Mouse (Mus musculus) lung, postnatal 0 days (tissue): ENCODE data around the gene Ndel1. TPM values are rescaled to one million over a fixed set of nuclear protein-coding genes. Genes with fewer than 3 reads are reported as not detected.
A peak's percentile ranks its signal among the peaks of the same experiment; 100 is the strongest.

Experiments
- ATAC-seq: fragments of 200-750 bp; cut with Nextera tagmentation; 2 replicates; pipeline ENCODE4 v1.8.0; 2017; ENCODE audit warnings: moderate library complexity
- DNase-seq: peaks from one replicate; pipeline ENCODE4 v3.0.0-alpha.2; 2016; ENCODE audit warnings: low spot score
- H3K27ac ChIP-seq: fragments of 300-500 bp; sonication (generic); 2 replicates; pipeline ENCODE4 v1.5.1; 2014; ENCODE audit warnings: antibody characterized with exemption, mild to moderate bottlenecking, low read length, mixed read lengths
- H3K27me3 ChIP-seq: fragments of 300-500 bp; sonication (generic); replicated peaks from 2 replicates; pipeline ENCODE4 v1.6.1; 2014; ENCODE audit warnings: low read length, mixed read lengths; ENCODE audit not compliant: insufficient read depth
- H3K36me3 ChIP-seq: fragments of 300-500 bp; sonication (generic); 2 replicates; pipeline ENCODE4 v1.6.1; 2014; ENCODE audit warnings: low read length, mixed read lengths; ENCODE audit not compliant: insufficient read depth
- H3K4me1 ChIP-seq: fragments of 300-500 bp; sonication (generic); 2 replicates; pipeline ENCODE4 v1.6.1; 2014; ENCODE audit warnings: antibody characterized with exemption, low read depth, low read length, mixed read lengths; ENCODE audit not compliant: insufficient read depth
- H3K4me2 ChIP-seq: fragments of 300-500 bp; sonication (generic); replicated peaks from 2 replicates; pipeline ENCODE4 v1.6.1; 2014; ENCODE audit warnings: low read depth, mild to moderate bottlenecking, low read length, moderate library complexity, mixed read lengths
- H3K4me3 ChIP-seq: fragments of 300-500 bp; sonication (generic); 2 replicates; pipeline ENCODE4 v1.5.1; 2014; ENCODE audit warnings: low read depth, low read length
- H3K9ac ChIP-seq: fragments of 300-500 bp; sonication (generic); replicated peaks from 2 replicates; pipeline ENCODE4 v1.6.1; 2014; ENCODE audit warnings: low read depth, mild to moderate bottlenecking
- H3K9me3 ChIP-seq: fragments of 300-500 bp; sonication (generic); 2 replicates; pipeline ENCODE4 v1.6.1; 2016; ENCODE audit warnings: low read length, mixed read lengths
- CTCF ChIP-seq: IDR thresholded peaks from 2 replicates; pipeline ENCODE4 v1.5.1; 2016; ENCODE audit warnings: antibody characterized with exemption, mild to moderate bottlenecking
- EP300 ChIP-seq: IDR thresholded peaks from 2 replicates; pipeline ENCODE4 v1.6.1; 2016; ENCODE audit warnings: antibody characterized with exemption, mild to moderate bottlenecking, control low read depth
- WGBS: fragments of 180-500 bp; shearing (Covaris S2); extraction: QIAGEN DNeasy Blood & Tissue Kit; methylation state at CpG from one replicate; pipeline ENCODE4 v1.1.7; 2014; 5-methylcytosine and 5-hydroxymethylcytosine counted together
- polyA plus RNA-seq: library from polyadenylated mRNA; unstranded; fragments of >200 nt; fragmentation: Nextera tagmentation; extraction: Ambion mirVana; gene quantifications from 2 replicates; pipeline ENCODE4 v1.2.1, GENCODE M21; 2015

Ndel1 gene
- polyA plus RNA-seq, 1 experiment from 2014 or later: 79.1 TPM

DNA sequence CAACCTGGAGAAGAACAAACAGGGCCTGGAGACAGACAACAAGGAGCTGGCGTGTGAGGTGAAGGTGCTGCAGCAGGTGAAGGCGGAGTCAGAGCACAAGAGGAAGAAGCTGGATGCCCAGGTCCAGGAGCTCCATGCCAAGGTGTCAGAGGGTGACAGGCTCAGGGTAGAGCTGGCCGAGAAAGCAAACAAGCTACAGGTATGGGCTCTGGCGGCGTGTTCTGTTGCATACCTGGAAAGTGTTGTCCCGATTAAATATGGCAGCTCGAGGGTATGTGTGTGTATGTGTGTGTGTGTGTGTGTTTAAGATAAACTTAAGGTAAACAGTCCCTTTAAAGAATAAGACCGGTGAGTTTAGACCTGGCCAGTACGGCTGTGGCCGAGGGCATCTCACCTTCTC, 73.4 kb downstream of the Ndel1 start:
- Histone ChIP-seq H3K9me3 (no peaks in the 10 kb centered on the region), H3K27me3 (no peaks in the 10 kb centered on the region), H3K27ac (no peak overlapping the region), H3K4me2 (no peak overlapping the region), H3K36me3 (peaks cover 42% of the 10 kb centered on the region), H3K4me3 (no peak overlapping the region), H3K4me1 (no peaks in the 10 kb centered on the region), H3K9ac (no peak overlapping the region)
- DNase-seq (peak; percentile 15), ATAC-seq (no peak)
- TF ChIP-seq CTCF (no peak), EP300 (no peak)
- 77% methylated on average over 10 of the region's 10 CpGs for WGBS

DNA sequence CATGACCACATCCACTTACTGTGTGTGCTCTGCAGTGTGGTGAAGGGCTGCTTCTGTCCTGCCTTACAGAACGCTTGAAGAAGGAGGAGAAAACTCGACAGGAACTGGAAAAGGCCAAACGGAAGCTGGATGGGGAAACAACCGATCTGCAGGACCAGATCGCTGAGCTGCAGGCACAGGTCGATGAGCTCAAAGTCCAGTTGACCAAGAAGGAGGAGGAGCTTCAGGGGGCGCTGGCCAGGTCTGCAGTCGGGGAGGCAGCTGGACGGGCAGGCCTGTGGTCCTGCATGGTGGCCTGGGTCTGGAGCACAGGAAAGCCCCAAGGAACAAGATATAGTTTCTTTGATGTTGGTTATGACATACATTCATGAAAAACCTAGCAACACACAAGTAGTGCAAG, 79.9 kb downstream of the Ndel1 start:
- peaks cover 53% of the 10 kb centered on the region for H3K36me3 ChIP-seq

GRCm38 (mm10) chr11:68790720-68791119, 80.9 kb downstream of the Ndel1 start:
- 87% methylated on average over 10 of the region's 10 CpGs for WGBS
- no peaks in the 10 kb centered on the region for H3K27me3 ChIP-seq
- H3K4me3 ChIP-seq: no peak overlapping the region
- TF ChIP-seq EP300: no peak
- no peak for TF ChIP-seq CTCF
- DNase-seq: no peak
- H3K36me3 ChIP-seq: peaks cover 57% of the 10 kb centered on the region
- no peak overlapping the region for H3K9ac ChIP-seq
- H3K4me2 ChIP-seq: no peak overlapping the region
- no peak overlapping the region for H3K27ac ChIP-seq
- H3K9me3 ChIP-seq: no peaks in the 10 kb centered on the region
- no peak for ATAC-seq
- no peaks in the 10 kb centered on the region for H3K4me1 ChIP-seq

More for the DNA sequence above, 79.9 kb downstream of the Ndel1 start:
- Histone ChIP-seq H3K27me3 (no peaks in the 10 kb centered on the region), H3K4me2 (no peak overlapping the region), H3K9me3 (no peaks in the 10 kb centered on the region), H3K27ac (no peak overlapping the region), H3K9ac (no peak overlapping the region), H3K4me3 (no peak overlapping the region), H3K4me1 (no peaks in the 10 kb centered on the region)
- no peak for DNase-seq
- TF ChIP-seq CTCF: no peak
- no peak for TF ChIP-seq EP300
- ATAC-seq: no peak
- 85% methylated on average over 9 of the region's 9 CpGs for WGBS

DNA sequence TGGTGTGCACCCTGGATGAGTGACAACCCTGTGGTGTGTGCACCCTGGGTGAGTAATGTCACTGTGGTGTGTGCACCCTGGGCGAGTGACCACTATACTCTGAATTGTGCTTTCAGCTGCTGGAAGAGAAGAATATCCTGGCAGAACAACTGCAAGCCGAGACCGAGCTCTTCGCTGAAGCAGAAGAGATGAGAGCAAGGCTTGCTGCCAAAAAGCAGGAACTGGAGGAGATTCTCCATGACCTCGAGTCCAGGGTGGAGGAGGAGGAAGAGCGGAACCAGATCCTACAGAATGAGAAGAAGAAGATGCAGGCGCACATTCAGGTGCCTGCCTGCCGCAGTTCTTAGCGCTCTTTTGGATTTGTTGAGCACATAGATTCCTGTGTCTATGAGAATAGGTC, 84.4 kb downstream of the Ndel1 start:
- TF ChIP-seq CTCF (no peak), EP300 (no peak)
- Histone ChIP-seq H3K4me1 (no peaks in the 10 kb centered on the region), H3K9ac (no peak overlapping the region), H3K27ac (no peak overlapping the region), H3K9me3 (no peaks in the 10 kb centered on the region), H3K27me3 (no peaks in the 10 kb centered on the region), H3K36me3 (peaks cover 42% of the 10 kb centered on the region), H3K4me3 (no peak overlapping the region), H3K4me2 (no peak overlapping the region)
- DNase-seq: no peak
- no peak for ATAC-seq
- WGBS: 89% methylated on average over 9 of the region's 9 CpGs

DNA sequence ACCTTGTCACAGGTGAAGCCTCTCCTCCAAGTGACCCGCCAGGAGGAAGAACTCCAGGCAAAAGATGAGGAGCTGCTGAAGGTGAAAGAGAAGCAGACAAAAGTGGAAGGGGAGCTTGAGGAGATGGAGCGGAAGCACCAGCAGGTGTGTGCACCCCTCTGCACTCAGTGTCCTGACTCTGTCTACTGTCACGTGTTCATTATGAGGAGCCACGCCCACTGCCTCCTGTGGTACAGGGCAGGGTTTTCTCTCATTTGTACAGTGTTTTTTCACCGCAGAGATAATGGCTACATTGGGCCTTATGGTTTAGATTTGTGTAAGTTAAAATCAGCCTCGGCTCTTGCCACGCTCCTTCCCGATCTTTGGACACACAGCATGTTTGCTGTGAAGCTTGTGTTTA, 85.8 kb downstream of the Ndel1 start:
- DNase-seq (no peak), ATAC-seq (no peak)
- Histone ChIP-seq H3K4me1 (no peaks in the 10 kb centered on the region), H3K36me3 (peaks cover 32% of the 10 kb centered on the region), H3K9me3 (no peaks in the 10 kb centered on the region), H3K27ac (no peak overlapping the region), H3K27me3 (no peaks in the 10 kb centered on the region), H3K4me2 (no peak overlapping the region), H3K9ac (no peak overlapping the region), H3K4me3 (no peak overlapping the region)
- WGBS: 72% methylated on average over 8 of the region's 8 CpGs
- TF ChIP-seq EP300 (no peak), CTCF (no peak)

DNA sequence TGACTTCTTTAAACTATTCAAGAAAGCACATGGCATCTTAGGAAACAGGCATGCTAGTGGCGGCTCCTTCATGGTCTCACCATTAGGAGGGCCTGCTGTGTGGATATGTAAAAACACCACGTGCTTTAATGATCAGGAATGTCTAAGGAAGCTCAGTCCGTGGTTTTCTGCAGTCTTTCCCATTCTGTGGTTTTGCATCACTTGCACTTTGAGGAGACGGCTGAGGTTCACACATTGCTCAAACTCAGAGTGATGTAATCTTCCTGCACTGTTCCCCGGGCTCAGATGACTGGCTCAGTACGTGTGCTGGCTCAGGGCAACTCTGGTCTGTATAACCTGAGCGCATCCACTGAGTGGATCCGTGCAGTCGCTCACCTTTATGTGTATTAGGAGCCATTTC, 89.3 kb downstream of the Ndel1 start:
- DNase-seq (peak; percentile 15), ATAC-seq (no peak)
- Histone ChIP-seq H3K4me2 (no peak overlapping the region), H3K9ac (no peak overlapping the region), H3K9me3 (no peaks in the 10 kb centered on the region), H3K4me3 (no peak overlapping the region), H3K4me1 (no peaks in the 10 kb centered on the region), H3K36me3 (peaks cover 16% of the 10 kb centered on the region), H3K27ac (no peak overlapping the region), H3K27me3 (no peaks in the 10 kb centered on the region)
- WGBS: 70% methylated on average over 9 of the region's 9 CpGs
- TF ChIP-seq EP300 (no peak), CTCF (no peak)

GRCm38 (mm10) chr11:68780466-68781114, 91.1 kb downstream of the Ndel1 start:
- H3K4me2 ChIP-seq: no peak overlapping the region
- no peak overlapping the region for H3K9ac ChIP-seq
- ATAC-seq (no peak), DNase-seq (no peak)
- 68% methylated on average over 14 of the region's 14 CpGs for WGBS
- H3K27me3 ChIP-seq: no peaks in the 10 kb centered on the region
- no peaks in the 10 kb centered on the region for H3K9me3 ChIP-seq
- TF ChIP-seq CTCF: no peak
- no peak for TF ChIP-seq EP300
- no peak overlapping the region for H3K4me3 ChIP-seq
- H3K36me3 ChIP-seq: peaks cover 8% of the 10 kb centered on the region
- H3K27ac ChIP-seq: no peak overlapping the region
- H3K4me1 ChIP-seq: no peaks in the 10 kb centered on the region
